ENCODE assay signal across 25 mouse cellular contexts in genomic region chr8:44690593-44690950, GRCm38 (mm10).
DNase-seq lines count a peak whose midpoint lies in the region; ATAC-seq and TF ChIP-seq lines count a peak whose summit lies in the region.
"Had no signal": no experiment of that assay in that cellular context is flagged by ENCODE, and none has a peak within 500 bp of the region (broad histone marks: within the 10 kb centered on the region; RNA-seq: fewer than 3 reads in every experiment).

No protein-coding gene starts in this region.

- ATAC-seq in hindbrain, postnatal 0 days: no peak
- no peak for ATAC-seq in hindbrain, embryonic 14.5 days (ENCODE audit: low FRiP score)
- no peak for ATAC-seq in kidney, embryonic 15.5 days (replicated peaks; ENCODE audit: low FRiP score)
- ATAC-seq: intestine, postnatal 0 days; liver, embryonic 12.5 days; liver, postnatal 0 days; midbrain, embryonic 13.5 days had no signal

- peaks cover 8% of the 10 kb centered on the region; the same call in 1 of the 2 replicates for H3K4me1 ChIP-seq in hindbrain, postnatal 0 days (ENCODE audit: insufficient read depth, low read length)
- H3K4me1 ChIP-seq in hindbrain, embryonic 14.5 days (replicated peaks; ENCODE audit: control insufficient read depth, insufficient read depth, low read length): peaks cover 11% of the 10 kb centered on the region; the same call in 1 of the 2 replicates
- peaks cover 16% of the 10 kb centered on the region for H3K4me1 ChIP-seq in kidney, embryonic 15.5 days
- H3K4me1 ChIP-seq: liver, embryonic 12.5 days; megakaryocyte, embryonic 14.5 days had no signal

- H3K4me2 ChIP-seq in hindbrain, postnatal 0 days (ENCODE audit: low read depth, low read length): no peak overlapping the region
- H3K4me2 ChIP-seq in hindbrain, embryonic 14.5 days (replicated peaks): no peak overlapping the region
- no peak overlapping the region for H3K4me2 ChIP-seq in kidney, embryonic 15.5 days
- H3K4me2 ChIP-seq: heart, embryonic 13.5 days; liver, embryonic 12.5 days; midbrain, embryonic 13.5 days; neural tube, embryonic 13.5 days had no signal

- DNase-seq in hindbrain, postnatal 0 days (ENCODE audit: low spot score): no peak
- DNase-seq in hindbrain, embryonic 14.5 days (ENCODE audit: low spot score): no peak
- DNase-seq in brain, adult 2 months (ENCODE audit: low read depth, low spot score): peak; percentile 97
- peak; percentile 81 to 85 for DNase-seq in cerebellum, adult 18-20 months
- peak; percentile 80 to 83 for DNase-seq in cerebellum, postnatal 10 days
- DNase-seq in kidney, postnatal 25 days: no peak
- DNase-seq in thymus, postnatal 0 days (ENCODE audit: low spot score): no peak
- DNase-seq: adrenal gland, postnatal 10 days; heart, adult 2 months; kidney, postnatal 36 days; liver, postnatal 0 days; lung, postnatal 14 days; thymus, adult 2 months; thymus, postnatal 4 days had no signal

- no peak overlapping the region for H3K4me3 ChIP-seq in hindbrain, postnatal 0 days (ENCODE audit: low read length)
- no peak overlapping the region for H3K4me3 ChIP-seq in hindbrain, embryonic 14.5 days (replicated peaks; ENCODE audit: low read length)
- H3K4me3 ChIP-seq in kidney, embryonic 15.5 days (replicated peaks): no peak overlapping the region
- H3K4me3 ChIP-seq: erythroblast, embryonic 14.5 days; heart, adult 2 months; heart, embryonic 13.5 days; layer of hippocampus, adult 2 months; left cerebral cortex, adult 2 months; liver, embryonic 12.5 days; megakaryocyte, embryonic 14.5 days; midbrain, embryonic 13.5 days; neural tube, embryonic 13.5 days had no signal

- WGBS in hindbrain, postnatal 0 days: 69% methylated on average over 4 of the region's 4 CpGs
- 88% methylated on average over 4 of the region's 4 CpGs for WGBS in hindbrain, embryonic 14.5 days
- 79% methylated on average over 4 of the region's 4 CpGs for WGBS in kidney, embryonic 15.5 days

- no peaks in the 10 kb centered on the region for H3K36me3 ChIP-seq in hindbrain, postnatal 0 days (ENCODE audit: insufficient read depth, low read length)
- H3K36me3 ChIP-seq in hindbrain, embryonic 14.5 days (replicated peaks; ENCODE audit: control insufficient read depth, insufficient read depth): no peaks in the 10 kb centered on the region
- no peaks in the 10 kb centered on the region for H3K36me3 ChIP-seq in kidney, embryonic 15.5 days
- H3K36me3 ChIP-seq: G1E; heart, embryonic 13.5 days; liver, embryonic 12.5 days; midbrain, embryonic 13.5 days; neural tube, embryonic 13.5 days had no signal

- no peak for TF ChIP-seq CTCF in hindbrain, postnatal 0 days (IDR thresholded peaks at IDR 0.05; ENCODE audit: low read depth)

- H3K9ac ChIP-seq in hindbrain, postnatal 0 days (replicated peaks; ENCODE audit: low read length): no peak overlapping the region
- H3K9ac ChIP-seq in hindbrain, embryonic 14.5 days: no peak overlapping the region
- H3K9ac ChIP-seq in kidney, embryonic 15.5 days: no peak overlapping the region
- H3K9ac ChIP-seq: heart, embryonic 13.5 days; liver, embryonic 12.5 days; liver, postnatal 0 days; midbrain, embryonic 13.5 days; neural tube, embryonic 13.5 days had no signal

- no peaks in the 10 kb centered on the region for H3K27me3 ChIP-seq in hindbrain, postnatal 0 days (ENCODE audit: insufficient read depth, low read length)
- no peaks in the 10 kb centered on the region for H3K27me3 ChIP-seq in hindbrain, embryonic 14.5 days (ENCODE audit: control insufficient read depth, insufficient read depth, low read length)
- 0 out of 2 replicates have a peak, but pooled peaks cover 3% of the 10 kb centered on the region for H3K27me3 ChIP-seq in kidney, embryonic 15.5 days
- H3K27me3 ChIP-seq: heart, embryonic 13.5 days; liver, embryonic 12.5 days; megakaryocyte, embryonic 14.5 days; midbrain, embryonic 13.5 days; neural tube, embryonic 13.5 days had no signal

- no peaks in the 10 kb centered on the region for H3K9me3 ChIP-seq in hindbrain, postnatal 0 days (ENCODE audit: low read length)
- H3K9me3 ChIP-seq in hindbrain, embryonic 14.5 days (ENCODE audit: control insufficient read depth, low read length): no peaks in the 10 kb centered on the region
- H3K9me3 ChIP-seq in kidney, embryonic 15.5 days (replicated peaks): no peaks in the 10 kb centered on the region
- H3K9me3 ChIP-seq: liver, embryonic 12.5 days; midbrain, embryonic 13.5 days; neural tube, embryonic 13.5 days had no signal

- 0 out of 2 replicates have a peak overlapping the region, but pooled peaks have one; percentile 15 for H3K27ac ChIP-seq in hindbrain, postnatal 0 days
- no peak overlapping the region for H3K27ac ChIP-seq in hindbrain, embryonic 14.5 days
- H3K27ac ChIP-seq in kidney, embryonic 15.5 days: no peak overlapping the region
- H3K27ac ChIP-seq: heart, adult 2 months; heart, embryonic 13.5 days; layer of hippocampus, adult 2 months; left cerebral cortex, adult 2 months; liver, embryonic 12.5 days; midbrain, embryonic 13.5 days; neural tube, embryonic 13.5 days had no signal

Comparison
In these comparisons a context has a peak if more than half of its experiments do, and no peak if none do; other contexts are left out.
1. DNase-seq: peak in brain, adult 2 months (single experiment), cerebellum, adult 18-20 months (2 of 2) and cerebellum, postnatal 10 days (2 of 2); none in hindbrain, postnatal 0 days (single experiment), hindbrain, embryonic 14.5 days (single experiment), kidney, postnatal 25 days (0 of 2) and thymus, postnatal 0 days (single experiment).